ENCODE assay signal across 19 mouse cellular contexts in genomic region chr16:24593535-24593934, GRCm38 (mm10).
DNase-seq lines count a peak whose midpoint lies in the region; ATAC-seq and TF ChIP-seq lines count a peak whose summit lies in the region.
"Had no signal": no experiment of that assay in that cellular context is flagged by ENCODE, and none has a peak within 500 bp of the region (broad histone marks: within the 10 kb centered on the region; RNA-seq: fewer than 3 reads in every experiment).

No protein-coding gene starts in this region.

- H3K27me3 ChIP-seq in kidney, adult 2 months (replicated peaks; ENCODE audit: control insufficient read depth, insufficient read depth, low read length) = no peaks in the 10 kb centered on the region
- H3K27me3 ChIP-seq in hindbrain, embryonic 12.5 days = no peaks in the 10 kb centered on the region
- H3K27me3 ChIP-seq: forebrain, embryonic 15.5 days; kidney, embryonic 15.5 days had no signal

- no peak overlapping the region for H3K9ac ChIP-seq in hindbrain, embryonic 12.5 days
- H3K9ac ChIP-seq: forebrain, embryonic 15.5 days; kidney, embryonic 15.5 days had no signal

- peak overlapping the region; percentile 16; the same call in 1 of the 2 replicates for H3K27ac ChIP-seq in kidney, adult 2 months (ENCODE audit: insufficient read depth, low read depth, low read length)
- no peak overlapping the region for H3K27ac ChIP-seq in hindbrain, embryonic 12.5 days
- H3K27ac ChIP-seq: embryonic facial prominence, embryonic 10.5 days; forebrain, embryonic 15.5 days; heart, adult 2 months; kidney, embryonic 15.5 days had no signal

- H3K4me2 ChIP-seq in hindbrain, embryonic 12.5 days (replicated peaks) = no peak overlapping the region
- H3K4me2 ChIP-seq: forebrain, embryonic 15.5 days; kidney, embryonic 15.5 days; midbrain, embryonic 11.5 days had no signal

- no peak for TF ChIP-seq CTCF in kidney, adult 2 months (conservative IDR thresholded peaks at IDR 0.05; ENCODE audit: insufficient read depth, insufficient read length, low read depth, low read length)

- WGBS in kidney, adult 2 months = 76% methylated on average over 4 of the region's 4 CpGs
- WGBS in hindbrain, embryonic 12.5 days = 87% methylated on average over 4 of the region's 4 CpGs

- no peaks in the 10 kb centered on the region for H3K36me3 ChIP-seq in kidney, adult 2 months (ENCODE audit: control insufficient read depth, insufficient read depth, low read length)
- no peaks in the 10 kb centered on the region for H3K36me3 ChIP-seq in hindbrain, embryonic 12.5 days
- H3K36me3 ChIP-seq: embryonic facial prominence, embryonic 10.5 days; forebrain, embryonic 15.5 days; kidney, embryonic 15.5 days had no signal

- no peak overlapping the region for H3K4me3 ChIP-seq in kidney, adult 2 months (ENCODE audit: insufficient read depth, low read depth, low read length)
- no peak overlapping the region for H3K4me3 ChIP-seq in hindbrain, embryonic 12.5 days
- H3K4me3 ChIP-seq: embryonic facial prominence, embryonic 10.5 days; erythroblast, embryonic 14.5 days; forebrain, embryonic 15.5 days; heart, adult 2 months; kidney, embryonic 15.5 days; myocyte had no signal

- ATAC-seq in hindbrain, embryonic 12.5 days (ENCODE audit: low FRiP score) = no peak
- ATAC-seq: forebrain, embryonic 15.5 days had no signal

- H3K9me3 ChIP-seq in hindbrain, embryonic 12.5 days (replicated peaks) = no peaks in the 10 kb centered on the region
- H3K9me3 ChIP-seq: embryonic facial prominence, embryonic 10.5 days; forebrain, embryonic 15.5 days; kidney, embryonic 15.5 days had no signal

- H3K4me1 ChIP-seq in kidney, adult 2 months (ENCODE audit: control insufficient read depth, insufficient read depth, low read length) = no peaks in the 10 kb centered on the region
- no peaks in the 10 kb centered on the region for H3K4me1 ChIP-seq in hindbrain, embryonic 12.5 days
- H3K4me1 ChIP-seq: embryonic facial prominence, embryonic 10.5 days; forebrain, embryonic 15.5 days had no signal

- no peak for TF ChIP-seq POLR2A in kidney, adult 2 months (IDR thresholded peaks at IDR 0.05; ENCODE audit: low read depth, low read length)

- DNase-seq in kidney, adult 2 months = no peak
- DNase-seq in kidney, adult 9 months = no peak
- peak; percentile 7 for DNase-seq in CD4-positive helper T cell, adult 2 months (ENCODE audit: low read depth, low spot score)
- peak; percentile 37 for DNase-seq in induced T-regulatory cell, adult 2 months (ENCODE audit: low read depth)
- peak; percentile 29 for DNase-seq in skeletal muscle tissue, adult 2 months (ENCODE audit: low read depth, low spot score)
- DNase-seq in left cerebral cortex, adult 18-20 months (ENCODE audit: low spot score in 2 of 2) = no peak
- DNase-seq in right cerebral cortex, postnatal 10 days (ENCODE audit: low spot score in 2 of 2) = no peak
- DNase-seq: adrenal gland, postnatal 25 days; cerebellum, postnatal 14 days; heart, adult 2 months; right cerebral cortex, postnatal 14 days; thymus, postnatal 14 days had no signal

Comparison
In these comparisons a context has a peak if more than half of its experiments do, and no peak if none do; other contexts are left out.
1. DNase-seq: peak in CD4-positive helper T cell, adult 2 months (single experiment), induced T-regulatory cell, adult 2 months (single experiment) and skeletal muscle tissue, adult 2 months (single experiment); none in kidney, adult 2 months (single experiment), kidney, adult 9 months (single experiment), left cerebral cortex, adult 18-20 months (0 of 2) and right cerebral cortex, postnatal 10 days (0 of 2).